Mouse (Mus musculus): Measurements from ENCODE around the gene Olig3.
"Not testable (repeated sequence)": the region's sequence is repeated elsewhere in the genome, so short reads cannot be mapped to it uniquely, and the experiment has no call there.

The Olig3 gene

DNA sequence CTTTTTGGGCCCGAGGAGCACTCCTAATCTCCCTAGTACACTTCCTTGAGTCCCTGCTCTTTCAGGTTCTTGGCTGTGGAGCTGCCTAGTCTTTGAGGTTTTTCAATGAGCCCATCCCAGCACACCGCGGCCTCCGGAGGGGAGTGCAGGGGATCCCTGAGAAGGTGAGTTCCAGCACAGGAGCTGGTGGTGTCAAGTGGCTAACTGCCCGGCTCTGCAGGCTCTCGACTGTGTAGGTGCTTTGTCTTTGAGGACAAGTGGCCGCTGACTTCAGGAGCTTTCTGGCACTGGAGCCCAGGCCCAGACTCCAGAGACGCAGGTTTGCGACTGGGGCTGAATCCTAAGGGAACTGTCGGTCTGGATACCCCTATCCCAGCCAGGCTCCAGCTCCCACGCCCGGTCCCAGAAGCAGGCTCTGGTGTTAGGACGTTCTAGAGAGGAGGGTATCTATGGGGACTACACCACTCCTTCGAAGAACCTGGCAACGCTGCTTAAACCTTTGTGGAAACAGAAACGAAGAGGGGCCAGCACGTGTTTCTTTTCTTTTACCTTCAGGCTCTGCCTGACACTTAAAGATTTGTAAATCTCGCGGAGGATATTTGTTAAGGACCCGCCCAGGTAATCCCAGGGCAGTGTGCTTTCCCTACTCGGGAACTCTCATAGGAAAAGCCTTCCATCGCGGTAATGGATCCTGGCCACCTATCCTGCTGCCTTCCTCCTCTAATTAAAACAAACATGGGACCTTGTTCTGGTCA is 5.4 kb downstream of the Olig3 start:
- DNase-seq: no peak

- DNase-seq: no peak
Measured at GRCm38 (mm10) chr10:19362294-19362590, 5.9 kb downstream of the Olig3 start.

GRCm38 (mm10) chr10:19362861-19363260 is 6.5 kb downstream of the Olig3 start:
- DNase-seq: no peak

GRCm38 (mm10) chr10:19363365-19363764 is 7.0 kb downstream of the Olig3 start:
- DNase-seq: no peak

GRCm38 (mm10) chr10:19369143-19369542 is 12.8 kb downstream of the Olig3 start:
- no peak for DNase-seq

- no peak for DNase-seq
Measured at GRCm38 (mm10) chr10:19370146-19370545, 13.8 kb downstream of the Olig3 start.

DNA sequence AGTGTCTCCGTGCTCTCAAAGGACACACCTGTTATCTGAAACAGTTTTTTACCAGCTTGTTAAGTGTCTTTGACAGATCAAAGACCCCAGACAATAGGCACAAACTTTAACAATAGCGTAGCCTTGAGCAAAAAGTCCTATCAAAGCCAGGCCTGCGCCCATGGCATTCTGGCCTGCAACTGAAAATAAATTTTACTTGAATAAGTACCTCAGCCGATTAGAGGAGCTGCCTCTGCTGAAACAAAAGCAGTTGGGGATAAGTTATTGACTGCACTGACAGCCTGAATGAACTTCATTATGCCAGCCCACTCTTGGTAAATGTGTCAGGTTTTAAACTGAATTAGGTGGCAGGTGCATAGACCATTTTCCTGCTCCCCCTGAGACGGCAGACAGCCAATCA is 15.9 kb downstream of the Olig3 start:
- no peak for DNase-seq

DNA sequence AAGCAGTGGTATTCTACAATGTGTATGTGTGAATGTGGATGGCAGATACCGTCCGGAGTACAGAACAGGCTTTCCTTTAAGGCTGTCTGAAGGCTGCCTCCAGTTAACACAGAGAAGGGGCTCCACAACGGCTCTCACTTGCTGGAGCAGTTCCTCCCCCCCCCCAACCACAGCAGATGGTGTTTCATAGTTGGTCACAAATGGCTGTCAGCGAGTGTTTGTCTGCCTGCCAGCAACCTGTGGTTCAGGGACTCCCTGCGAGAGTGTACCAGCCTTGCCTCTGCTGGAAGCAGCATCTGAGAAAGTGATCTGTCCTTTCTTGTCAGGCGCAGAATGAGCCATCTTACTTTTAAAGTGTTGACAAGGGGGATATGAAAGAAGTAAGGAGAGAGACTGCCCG is 17.5 kb downstream of the Olig3 start:
- no peak for DNase-seq

GRCm38 (mm10) chr10:19374311-19374710 is 18.0 kb downstream of the Olig3 start:
- DNase-seq: no peak

DNA sequence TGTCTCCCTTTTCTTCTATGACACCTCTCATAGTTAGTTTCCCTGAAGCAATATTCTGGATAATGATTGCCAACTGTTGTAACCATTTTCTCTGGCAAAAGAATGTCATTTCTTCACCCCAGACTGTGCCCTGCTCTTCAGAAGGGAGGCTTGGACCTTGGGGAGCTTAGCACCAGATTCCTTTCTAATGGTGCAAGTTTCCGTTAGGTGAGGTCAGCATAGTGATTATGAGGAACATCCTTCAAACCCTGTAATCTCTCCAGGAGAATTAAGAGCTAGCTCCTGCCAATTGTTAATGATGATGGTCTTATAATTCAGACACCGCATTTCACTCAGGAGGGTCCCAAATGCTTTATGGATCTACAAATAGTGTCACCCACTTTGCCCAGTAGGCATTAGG is 19.5 kb downstream of the Olig3 start:
- DNase-seq: no peak

- not testable (repeated sequence) for DNase-seq
Measured at GRCm38 (mm10) chr10:19380971-19381370, 24.6 kb downstream of the Olig3 start.

GRCm38 (mm10) chr10:19384176-19384575 is 27.8 kb downstream of the Olig3 start:
- no peak for DNase-seq

DNA sequence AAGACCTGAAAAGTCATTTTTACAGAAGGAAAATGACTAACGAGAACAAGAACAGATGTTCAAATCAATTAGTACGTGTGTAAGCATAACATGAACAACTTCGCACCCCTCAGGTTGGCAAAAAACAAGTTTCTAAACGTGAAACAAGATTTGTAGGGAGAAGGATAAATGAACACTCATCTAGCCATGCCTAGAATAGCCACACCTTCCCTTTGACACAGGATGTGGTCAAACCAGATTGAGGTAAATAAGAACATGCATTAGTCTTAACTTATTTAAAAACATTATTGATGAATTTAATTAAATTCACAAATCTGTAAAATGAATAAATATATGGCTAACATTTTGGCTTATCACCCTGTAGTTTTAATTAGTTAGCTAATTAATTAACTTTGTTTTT is 35.5 kb downstream of the Olig3 start:
- no peak for DNase-seq

GRCm38 (mm10) chr10:19396485-19397137 is 40.3 kb downstream of the Olig3 start:
- no peak for DNase-seq

GRCm38 (mm10) chr10:19397396-19397795 is 41.1 kb downstream of the Olig3 start:
- no peak for DNase-seq

- no peak for DNase-seq
Measured at GRCm38 (mm10) chr10:19401136-19401535, 44.8 kb downstream of the Olig3 start.

DNA sequence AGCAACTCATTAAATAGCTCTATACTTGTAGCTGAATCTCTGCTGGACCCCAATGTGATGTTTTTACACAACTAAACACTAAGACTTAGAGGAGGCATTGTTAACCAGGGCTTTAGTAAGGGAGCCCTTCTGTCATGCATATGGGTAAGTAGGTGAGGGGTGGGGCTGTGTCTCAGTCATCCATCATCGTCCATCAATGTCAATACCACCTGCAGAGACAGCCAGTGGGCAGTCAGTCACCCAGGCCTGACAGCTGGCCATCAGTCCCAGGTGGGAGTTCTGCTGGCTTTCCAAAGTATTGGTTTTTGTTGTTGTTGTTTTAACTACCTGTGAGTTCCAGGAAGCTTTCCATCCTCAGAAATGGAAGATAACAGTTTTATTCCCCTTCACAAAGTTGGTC is 48.1 kb downstream of the Olig3 start:
- no peak for DNase-seq

DNA sequence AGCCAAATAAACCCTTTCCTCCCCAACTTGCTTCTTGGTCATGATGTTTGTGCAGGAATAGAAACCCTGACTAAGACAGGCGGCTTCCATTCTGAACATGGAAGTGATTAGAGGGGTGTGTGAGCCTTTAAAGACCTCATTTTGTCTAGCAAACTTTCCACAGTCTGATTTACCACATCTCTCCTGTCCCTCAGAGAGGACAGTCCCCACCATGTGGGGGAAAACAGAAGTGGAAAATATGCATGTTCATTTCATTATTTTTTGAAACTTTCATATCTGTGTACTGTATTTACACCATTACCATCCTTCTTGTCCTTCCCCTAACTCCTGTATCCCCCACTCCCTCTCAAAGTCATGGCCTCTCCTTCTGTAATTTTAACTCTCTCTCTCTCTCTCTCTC is 49.6 kb downstream of the Olig3 start:
- no peak for DNase-seq

- DNase-seq: no peak
Measured at GRCm38 (mm10) chr10:19407168-19407567, 50.8 kb downstream of the Olig3 start.
